Mouse (Mus musculus) cerebellum, adult 11-12 months (tissue): ENCODE results near the gene Setd7.

Experiments
- DNase-seq: peaks from one replicate; pipeline ENCODE4 v3.0.0; 2022

Setd7 gene

DNA sequence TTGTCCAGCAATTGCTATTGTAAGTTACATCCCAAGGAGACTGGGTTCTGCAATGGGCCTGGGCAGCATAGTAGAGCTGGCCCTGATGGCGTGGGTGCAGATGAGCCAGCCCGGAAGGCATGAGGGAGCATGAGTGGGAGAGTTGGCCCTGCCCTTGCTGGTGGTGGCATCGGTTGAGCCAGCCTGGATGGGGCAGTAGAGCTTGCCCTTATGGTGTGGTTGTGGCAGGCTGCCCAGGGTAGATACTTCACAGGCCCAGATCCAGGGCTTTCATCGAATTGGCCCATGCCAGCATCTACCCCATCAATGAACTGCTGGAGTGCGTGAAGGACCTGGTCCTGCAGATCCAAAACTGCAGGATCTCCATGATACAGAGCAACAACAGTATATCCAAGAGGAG is 48.7 kb downstream of the Setd7 start:
- peak; percentile 67 for DNase-seq

DNA sequence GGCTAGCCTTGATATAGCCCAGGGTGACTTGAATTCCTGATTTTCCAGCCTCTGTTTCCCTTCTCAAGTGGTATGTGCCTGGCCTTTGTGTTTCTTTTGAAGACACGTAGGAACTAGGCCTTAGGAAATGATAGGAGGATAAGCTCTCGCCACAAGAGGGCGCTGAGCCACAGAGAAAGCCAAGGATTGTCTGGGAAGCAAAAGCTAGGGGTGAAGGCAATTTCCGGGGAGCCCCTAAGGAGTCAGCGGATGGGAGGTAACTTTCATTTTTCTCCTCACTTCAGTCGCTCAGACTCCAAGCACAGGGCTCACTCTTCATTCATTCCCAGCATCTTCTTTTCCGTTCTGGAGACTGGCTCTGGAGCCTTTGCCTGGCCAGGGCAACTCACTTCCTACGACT is 49.8 kb downstream of the Setd7 start:
- DNase-seq: peak; percentile 77

DNA sequence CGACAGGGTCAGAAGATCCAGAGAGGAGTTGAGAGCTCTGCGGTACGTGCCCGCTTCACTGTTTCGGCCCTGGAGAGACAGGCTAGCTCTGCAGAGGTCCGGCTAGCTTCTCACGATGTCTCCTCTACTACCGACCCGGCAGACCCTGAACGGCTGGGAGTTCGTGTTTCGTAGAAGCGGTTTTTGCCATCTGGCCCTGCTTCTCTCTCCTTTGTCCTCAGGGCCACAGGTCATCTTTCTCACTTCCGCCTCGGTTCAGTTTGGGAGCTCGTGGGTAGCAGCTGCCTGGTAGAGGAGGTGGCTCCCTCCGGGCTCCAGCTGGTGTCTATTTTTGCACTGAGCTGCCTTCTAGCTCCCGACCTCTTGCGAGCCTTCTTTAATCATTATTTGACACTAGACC is 55.2 kb downstream of the Setd7 start:
- DNase-seq: no peak

DNA sequence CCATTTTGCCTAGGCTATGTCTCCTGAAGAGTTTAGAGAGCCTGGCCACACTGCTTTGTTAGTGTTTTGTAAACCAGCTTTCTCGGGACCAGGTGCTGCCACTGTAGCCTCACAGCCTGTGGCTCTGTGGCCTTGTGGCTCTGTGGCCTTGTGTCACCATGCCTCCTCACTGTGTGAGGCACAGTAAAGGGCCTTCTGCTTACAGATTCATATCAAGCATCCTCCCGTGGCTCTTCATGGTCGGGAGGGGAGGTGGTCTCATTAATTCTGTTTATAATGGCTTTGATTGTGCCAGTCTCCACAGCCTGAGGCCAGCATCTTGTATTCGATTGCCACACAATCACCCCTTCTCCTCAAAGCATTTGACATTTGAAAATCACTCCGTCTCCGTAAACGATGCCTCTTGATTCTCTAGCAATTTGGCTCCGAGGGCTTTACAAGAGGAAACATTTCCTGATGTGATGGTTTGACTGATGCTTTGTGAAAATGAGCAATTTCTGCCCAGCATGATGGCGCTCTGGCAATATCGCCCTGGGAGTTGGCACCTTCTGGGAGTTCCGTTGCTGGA is 56.2 kb downstream of the Setd7 start:
- no peak for DNase-seq

DNA sequence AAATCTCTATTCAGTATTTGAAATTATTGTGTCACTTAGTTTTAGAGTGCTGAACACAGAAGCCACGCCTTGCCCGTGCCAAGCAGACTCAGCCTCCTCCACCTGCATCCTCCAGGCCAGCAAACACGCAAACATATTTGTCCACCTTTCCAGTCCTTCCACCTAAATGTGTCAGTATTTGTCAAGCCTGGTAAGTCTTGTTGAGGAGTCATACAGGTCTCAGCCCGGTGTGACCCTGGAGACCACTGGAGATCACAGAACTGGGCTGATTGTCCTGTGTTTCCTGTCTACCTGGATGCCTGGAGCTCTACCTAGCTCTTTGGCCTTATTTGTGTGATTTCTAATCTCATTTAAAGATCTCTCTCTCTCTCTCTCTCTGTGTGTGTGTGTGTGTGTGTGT is 60.8 kb downstream of the Setd7 start:
- no peak for DNase-seq

DNA sequence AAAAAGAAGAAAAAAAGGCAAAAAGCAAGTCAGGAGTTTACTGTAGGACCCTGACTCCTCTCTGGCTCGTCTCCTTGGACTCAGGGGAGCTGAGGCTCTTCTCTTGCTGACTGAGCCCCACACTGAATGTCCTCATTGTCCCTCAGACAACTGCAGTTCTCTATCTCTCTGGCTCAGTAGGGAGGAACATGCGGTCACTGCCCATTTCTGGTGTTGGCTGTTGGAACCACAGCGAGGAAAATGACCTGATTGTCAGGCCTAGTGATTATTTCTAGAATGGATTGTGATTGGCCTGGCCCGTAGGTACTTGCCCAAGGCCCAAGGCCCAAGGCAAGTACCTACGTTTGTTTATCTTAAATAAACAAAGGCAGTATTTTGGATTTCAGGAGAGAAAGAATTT is 62.0 kb downstream of the Setd7 start:
- DNase-seq: no peak

DNA sequence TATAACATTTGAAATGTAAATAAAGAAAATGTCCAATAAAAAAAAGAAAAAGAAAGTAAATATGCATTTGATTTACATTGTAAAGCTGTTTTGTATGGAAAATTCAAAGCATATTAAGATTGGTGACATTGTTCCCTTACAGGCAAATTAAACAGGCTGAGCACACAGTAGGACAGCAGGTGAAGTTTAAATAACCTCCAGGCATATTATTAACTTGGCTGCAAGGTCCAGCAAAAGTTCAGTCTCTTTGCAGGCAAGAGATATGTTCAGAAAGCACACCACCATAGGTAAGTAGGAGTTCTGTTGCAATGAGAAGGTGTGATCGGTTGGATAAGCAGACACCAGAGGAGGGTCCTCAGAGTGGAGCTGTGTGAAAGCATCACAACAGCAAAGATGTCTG is 62.7 kb downstream of the Setd7 start:
- no peak for DNase-seq

DNA sequence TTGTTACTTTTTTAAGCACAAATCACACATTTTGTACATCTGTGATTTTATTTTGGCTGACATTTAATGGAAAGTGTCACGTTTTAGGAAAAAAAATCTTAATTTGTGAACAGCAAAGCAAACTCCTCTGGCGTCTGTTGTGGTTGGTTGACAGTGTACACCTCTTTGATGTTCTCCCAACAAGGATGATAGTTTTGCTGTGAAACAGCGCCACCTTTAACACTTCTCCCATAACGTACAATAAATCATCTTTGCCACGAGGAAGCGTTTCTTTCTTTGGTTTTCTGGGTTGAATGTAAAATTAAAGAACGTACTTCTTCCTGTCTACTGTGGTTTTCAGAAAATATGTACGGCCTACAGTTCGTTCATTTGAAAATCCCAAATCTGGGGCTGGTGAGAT is 65.0 kb downstream of the Setd7 start:
- DNase-seq: no peak

DNA sequence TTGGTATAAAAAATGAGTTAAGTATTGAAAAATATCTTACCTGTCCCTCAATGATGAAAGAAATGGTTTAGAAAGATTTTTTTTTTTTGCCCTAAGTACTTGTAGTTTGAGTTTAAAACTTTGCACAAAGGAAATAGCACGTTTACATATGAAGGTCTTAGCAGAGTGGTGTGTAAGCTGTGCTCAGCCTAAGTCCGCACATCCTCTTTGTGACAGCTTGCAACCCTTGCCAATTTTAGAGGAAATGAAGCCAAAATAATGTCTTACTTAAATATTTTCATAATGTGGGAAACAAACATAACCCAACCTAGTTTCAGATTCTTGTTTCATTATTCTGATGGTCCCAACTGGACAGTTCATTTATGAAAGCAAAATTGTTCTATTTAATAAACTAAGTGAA is 66.2 kb downstream of the Setd7 start:
- DNase-seq: no peak

DNA sequence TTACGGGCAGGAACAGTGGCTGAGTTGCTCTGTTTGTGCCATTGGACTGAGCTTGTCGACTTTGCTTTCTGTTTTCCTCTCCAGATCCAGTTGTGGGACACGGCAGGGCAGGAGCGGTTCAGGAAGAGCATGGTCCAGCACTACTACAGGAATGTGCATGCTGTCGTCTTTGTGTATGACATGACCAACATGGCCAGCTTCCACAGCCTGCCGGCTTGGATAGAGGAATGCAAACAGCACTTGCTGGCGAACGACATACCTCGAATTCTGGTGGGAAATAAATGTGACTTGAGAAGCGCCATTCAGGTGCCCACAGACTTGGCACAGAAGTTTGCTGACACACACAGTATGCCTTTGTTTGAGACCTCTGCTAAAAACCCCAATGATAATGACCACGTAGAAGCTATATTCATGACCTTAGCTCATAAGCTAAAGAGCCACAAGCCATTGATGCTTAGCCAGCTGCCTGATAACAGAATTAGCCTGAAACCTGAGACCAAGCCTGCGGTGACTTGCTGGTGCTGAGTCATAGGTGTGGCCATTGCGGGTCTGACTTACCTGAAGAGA is 67.3 kb downstream of the Setd7 start:
- no peak for DNase-seq

DNA sequence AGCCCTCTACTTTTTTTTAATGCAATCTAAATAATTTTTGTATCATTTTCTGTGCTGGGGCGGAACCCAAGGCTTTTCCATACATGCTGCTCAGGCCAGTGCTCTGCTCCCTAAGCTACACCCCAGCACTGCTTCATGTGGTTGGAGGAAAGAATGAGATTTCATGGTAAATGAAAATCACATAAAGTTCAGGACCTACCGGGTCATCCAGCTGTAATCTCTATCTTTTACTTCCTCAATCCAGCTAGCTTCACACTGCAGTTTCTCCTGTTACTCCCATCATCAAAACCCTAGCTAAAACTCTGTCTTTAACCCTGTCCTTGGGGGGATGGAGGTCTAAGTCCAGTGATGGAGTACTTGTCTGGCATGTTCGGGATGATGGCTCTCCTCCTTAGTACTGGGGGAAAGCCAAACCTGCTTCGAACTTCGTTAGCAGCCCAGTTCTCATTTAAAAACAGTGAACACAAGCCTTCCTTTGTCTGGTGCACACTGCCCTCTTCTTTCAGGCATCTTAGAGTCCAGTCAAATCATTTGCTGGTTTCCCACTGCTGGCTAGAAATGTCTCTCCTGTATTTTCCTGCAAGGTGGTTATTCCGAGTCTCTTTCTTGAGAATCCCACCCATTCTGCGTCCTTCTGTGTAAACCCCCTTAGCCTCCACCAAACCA is 70.5 kb downstream of the Setd7 start:
- DNase-seq: no peak

DNA sequence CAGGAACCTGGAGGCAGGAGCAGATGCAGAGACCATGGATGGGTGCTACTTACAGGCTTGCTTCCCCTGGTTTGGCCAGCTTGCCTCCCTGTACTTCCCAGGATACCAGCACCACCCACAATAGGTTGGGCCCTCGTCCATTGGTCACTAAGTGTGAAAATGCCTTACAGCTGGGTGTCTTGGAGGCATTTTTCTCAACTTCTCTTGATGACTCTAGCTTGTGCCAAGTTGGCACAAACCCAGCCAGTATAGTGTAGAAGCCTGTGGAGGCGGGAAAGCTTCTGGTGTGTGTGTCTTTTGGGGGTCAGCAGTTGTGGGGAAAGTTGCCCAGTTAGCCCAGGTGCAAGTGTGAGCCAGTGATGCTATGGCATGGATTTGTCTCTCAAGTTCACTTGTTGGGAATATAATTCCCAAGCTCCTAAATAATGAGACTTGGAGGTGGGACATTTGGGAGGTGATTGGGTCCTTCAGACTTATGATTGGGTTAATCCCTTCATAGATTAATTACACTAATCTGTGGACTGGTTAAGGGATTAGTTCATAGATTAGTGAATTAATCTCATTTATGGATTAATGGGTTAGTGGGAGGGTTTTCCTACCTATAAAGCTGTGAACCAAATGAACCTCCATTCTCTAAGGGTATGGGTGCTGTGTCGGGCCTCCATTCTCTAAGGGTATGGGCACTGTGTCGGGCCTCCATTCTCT is 74.0 kb downstream of the Setd7 start:
- peak; percentile 52 for DNase-seq

DNA sequence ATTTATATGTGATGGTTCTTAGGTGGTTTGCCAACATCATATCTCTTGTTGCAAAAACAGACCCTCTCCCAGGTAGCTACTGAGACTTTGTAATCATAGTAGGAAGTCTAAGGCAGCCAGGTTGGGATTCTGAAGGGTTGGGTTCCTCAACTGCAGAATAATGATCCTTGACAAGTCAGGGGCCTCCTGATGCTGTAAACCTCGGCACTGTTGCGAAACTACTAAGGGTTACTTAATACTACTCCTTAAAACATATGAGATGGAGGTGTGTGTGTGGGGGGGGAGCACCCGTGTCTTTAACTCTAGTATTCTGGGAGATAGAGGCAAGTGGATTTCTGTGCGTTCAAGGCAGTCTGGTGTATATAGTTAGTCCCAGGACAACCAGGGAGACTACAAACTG is 75.3 kb downstream of the Setd7 start:
- DNase-seq: no peak

DNA sequence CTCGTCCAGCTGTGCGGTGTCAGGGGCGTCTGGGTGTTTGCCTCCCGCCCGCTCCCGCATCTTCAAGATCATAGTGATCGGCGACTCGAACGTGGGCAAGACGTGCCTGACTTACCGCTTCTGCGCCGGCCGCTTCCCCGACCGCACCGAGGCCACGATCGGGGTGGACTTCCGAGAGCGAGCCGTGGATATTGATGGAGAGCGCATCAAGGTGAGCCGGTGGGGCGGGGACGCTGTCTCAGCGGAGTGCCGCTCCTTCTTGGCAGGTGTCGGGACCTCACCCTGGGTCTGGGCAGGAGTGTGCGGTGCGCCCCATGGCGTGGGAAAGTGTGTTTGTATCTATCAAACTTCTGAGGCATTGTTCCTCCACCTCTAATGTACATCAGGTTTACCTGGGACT is 76.3 kb downstream of the Setd7 start:
- DNase-seq: no peak

DNA sequence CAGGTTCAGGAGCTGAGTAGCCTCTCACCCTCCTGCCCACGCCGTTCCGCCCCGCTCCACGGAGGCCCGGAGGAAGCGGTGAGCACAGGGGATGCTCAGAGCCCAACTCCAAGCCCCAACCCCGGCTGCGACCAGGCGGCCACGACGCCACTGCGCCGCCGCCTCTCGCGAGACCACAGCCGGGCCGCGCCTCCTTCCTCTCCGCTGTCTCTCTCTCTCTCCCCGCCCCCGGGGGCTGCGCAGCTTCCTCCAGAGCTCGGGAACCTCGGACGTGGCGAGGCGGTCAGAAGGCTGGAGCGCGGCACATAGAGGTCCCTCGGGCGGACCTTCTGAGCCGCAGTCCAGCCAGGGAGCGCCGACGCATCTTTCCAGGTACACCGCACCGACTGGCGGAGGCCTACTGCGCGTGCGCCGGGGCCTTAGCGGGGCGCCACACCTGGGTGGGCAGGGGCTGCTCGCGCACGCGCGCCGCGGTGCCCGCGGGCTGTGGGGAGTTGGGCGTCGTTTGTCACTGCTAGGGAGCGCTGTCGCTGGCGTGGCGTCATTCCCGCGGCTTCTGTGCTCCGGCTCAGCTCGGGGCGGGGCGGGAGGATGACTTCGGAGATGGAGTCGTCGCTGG is 76.8 kb downstream of the Setd7 start, which contains the start of gene Rab33b:
Gene Rab33b (plus strand): TSS at position 180 of the 619 bp plus-strand sequence.
- DNase-seq: peak; percentile 99

DNA sequence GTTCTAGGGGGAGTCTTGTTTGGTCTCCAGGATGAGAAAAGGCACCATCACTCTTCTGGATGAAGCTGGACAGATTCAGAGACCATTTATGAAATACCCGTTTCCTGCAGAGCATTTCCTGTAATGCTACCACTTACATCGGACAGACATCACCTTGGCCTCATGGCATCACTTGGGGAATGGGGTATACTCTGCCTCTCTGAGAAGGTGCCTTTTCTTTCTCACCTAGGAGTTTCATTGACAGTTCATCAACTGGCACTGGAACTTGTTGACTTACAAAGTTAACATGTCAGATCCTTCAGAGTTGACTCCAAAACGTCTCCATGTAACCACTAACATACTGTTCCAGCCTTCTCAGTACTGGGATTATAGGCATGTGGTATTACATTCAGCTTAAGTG is 77.9 kb downstream of the Setd7 start:
- DNase-seq: no peak

DNA sequence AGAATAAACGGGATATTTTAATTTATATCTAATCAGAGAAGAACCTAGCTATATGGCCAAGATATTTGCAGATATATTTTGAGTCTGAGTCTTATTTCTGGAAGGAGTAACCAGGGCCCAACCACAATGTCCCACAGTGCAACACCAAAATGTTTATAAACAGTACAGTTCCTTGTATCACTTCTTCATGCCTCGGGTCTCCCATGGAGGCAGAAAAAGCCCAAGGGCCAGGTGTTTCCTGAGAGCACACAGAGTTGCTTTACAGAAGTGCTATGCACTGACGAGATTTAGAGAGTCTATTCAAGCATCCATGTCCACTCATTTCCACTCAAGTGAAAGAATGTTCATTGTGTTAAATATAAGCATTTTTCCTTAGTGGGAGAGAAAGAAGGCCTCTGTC is 78.8 kb downstream of the Setd7 start:
- no peak for DNase-seq

DNA sequence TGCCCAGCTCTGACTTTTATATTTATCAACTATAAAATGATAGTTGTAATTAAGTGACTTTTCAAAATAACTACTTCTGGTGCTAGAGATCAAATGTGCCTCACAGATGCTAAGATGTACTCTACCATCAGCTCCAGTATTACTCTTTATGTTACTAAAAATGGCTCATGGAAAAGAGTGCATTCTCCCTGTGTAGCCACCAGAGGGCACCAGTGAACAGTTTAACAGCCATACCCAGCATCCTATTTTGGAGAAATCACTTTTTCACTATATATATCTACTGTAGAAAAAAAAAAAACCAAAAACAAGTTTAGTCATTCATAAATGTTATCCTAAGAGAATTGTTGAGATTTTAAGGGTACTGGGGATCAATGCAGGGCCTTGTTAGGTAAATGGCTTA is 79.6 kb downstream of the Setd7 start:
- no peak for DNase-seq

DNA sequence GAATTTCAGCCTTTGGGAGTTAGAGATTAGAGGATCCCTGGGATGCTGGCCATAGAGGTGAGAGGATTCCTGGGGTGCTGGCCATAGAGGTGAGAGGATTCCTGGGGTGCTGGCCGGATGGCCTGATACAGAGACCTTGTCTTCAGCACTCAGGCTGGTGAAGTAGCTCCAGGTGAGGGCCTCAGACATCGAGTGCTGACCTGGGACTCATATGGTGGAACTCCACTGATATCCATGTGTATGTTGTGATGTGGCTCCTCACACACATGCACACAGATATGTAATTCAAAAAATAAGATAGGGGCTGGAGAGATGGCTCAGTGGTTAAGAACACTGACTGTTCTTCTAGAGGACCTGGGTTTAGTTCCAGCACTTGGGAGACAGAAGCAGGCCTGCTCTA is 80.8 kb downstream of the Setd7 start:
- DNase-seq: no peak

DNA sequence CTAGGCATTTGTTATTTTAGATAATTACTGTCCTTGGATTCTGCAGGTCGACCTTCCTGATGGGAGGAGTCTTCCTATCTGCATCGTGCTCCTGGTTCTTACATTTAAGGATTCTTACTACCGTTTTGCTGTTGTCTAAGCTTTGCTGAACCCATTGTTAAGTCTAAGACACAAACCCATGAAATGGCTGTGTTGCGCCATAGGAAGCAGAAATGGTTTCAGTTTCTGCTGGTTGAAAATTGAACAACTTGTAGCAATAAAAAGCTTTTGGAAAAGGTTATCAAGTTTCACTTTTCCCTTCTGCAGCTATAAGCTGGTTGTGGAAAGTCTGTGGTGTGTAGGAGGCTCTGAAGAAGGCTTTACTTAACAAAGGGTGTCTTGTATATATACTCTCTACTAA is 85.0 kb downstream of the Setd7 start:
- DNase-seq: no peak

DNA sequence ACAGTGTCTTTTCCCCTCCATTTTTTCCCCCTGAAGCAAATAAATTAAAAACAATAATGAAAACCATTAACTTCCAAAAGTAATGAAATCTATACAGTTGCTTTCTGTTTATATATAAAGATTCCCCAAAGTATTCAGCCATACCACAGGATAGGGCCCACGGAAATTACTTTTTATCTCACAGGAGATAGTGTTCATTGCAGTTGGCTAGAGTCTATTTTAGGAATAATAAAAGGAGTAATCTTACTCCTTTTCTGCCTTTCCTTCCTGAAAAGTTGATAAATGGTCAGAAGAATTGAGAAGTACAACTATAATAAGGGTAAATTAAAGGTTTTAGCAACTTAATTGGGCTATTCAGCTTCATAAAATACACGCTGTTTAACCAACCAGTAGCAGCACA is 92.1 kb downstream of the Setd7 start:
- no peak for DNase-seq
